Mouse (Mus musculus): ENCODE data around the gene Taf3.
A peak's percentile ranks its signal among the peaks of the same experiment; 100 is the strongest.

Gene Taf3

GRCm38 (mm10) chr2:9889651-9890183, 158.7 kb downstream of the Taf3 start, which contains the start of gene Gata3:
Gene Gata3 (minus strand): TSS chr2:9890034.
- no peak for DNase-seq (ENCODE audit: low spot score in 2 of 2)

DNA sequence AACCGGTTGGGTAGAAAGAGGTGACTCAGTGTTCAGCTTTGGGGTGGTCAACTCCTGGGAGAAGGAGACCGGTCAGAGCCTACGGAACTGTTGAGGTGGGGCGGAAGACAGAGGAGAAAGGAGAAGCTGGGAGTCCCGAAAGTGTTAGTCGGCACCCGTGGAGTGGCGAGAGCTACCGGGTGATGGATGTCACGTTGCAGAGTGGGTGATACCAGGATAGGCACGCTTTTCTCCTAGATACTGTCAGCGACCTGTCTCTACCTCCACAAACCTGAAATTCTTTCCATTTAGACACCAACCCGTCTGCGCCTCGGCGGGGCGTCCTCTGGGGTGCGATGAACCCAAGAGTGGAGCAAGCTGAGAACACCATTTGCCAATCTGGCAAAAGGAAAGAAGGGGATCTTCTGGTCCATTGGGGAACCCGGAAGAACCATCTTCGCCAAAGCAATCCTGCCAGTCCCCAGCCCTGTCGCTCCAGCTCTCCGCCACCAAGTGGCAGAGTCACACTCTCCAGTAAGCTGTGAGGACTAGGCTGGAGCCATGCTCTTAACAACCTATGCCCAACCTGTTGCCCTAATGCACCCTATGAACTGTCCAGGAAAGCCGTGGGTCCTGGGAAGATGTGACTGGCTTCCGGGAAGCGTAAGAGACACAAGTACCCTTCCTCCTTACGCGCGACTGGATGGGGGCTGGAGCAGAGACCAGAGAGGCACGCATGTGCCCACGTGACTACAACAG, 159.3 kb downstream of the Taf3 start, which contains the start of gene 9230102O04Rik:
Gene 9230102O04Rik (minus strand): TSS at position 628 of the 738 bp plus-strand sequence.
- no peak for DNase-seq (ENCODE audit: low spot score in 2 of 2)

- DNase-seq (ENCODE audit: low spot score in 2 of 2), result no peak
Observed at GRCm38 (mm10) chr2:9887636-9888035, 160.8 kb downstream of the Taf3 start.

DNA sequence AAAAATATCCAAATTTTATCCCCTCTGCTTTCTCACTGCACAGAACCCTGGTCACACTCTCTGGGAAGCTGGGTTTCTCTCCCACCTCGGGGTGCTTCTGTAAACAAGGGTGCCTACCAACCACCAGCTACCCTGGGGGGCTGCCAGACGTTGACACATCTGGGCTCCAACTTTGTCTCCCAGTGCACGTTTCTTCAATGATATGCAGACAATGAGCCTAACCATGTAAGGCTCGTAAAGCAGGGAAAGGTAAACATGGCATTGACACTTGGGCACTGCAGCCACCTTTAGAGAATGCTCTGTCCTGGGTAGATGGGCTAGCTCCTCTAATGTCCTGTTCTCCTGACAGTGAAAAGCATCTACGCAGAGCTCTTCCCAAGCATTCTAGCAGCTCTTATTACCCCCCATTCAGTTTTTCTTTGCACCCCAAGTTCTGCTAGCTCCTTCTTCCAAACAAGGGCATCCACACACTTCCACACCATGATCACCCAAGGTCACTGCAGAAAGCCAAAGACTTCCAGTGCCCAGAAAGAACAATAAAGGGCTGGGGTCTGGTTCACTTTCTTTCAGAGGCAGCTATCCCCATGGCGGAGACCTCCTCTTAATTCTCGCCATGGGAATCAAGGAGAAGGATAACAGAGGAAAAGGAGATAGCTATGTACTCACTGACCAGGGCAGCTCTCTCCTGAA, 161.3 kb downstream of the Taf3 start:
- no peak for DNase-seq (ENCODE audit: low spot score in 2 of 2)

GRCm38 (mm10) chr2:9886031-9886430, 162.4 kb downstream of the Taf3 start:
- no peak for DNase-seq (ENCODE audit: low spot score in 2 of 2)

DNA sequence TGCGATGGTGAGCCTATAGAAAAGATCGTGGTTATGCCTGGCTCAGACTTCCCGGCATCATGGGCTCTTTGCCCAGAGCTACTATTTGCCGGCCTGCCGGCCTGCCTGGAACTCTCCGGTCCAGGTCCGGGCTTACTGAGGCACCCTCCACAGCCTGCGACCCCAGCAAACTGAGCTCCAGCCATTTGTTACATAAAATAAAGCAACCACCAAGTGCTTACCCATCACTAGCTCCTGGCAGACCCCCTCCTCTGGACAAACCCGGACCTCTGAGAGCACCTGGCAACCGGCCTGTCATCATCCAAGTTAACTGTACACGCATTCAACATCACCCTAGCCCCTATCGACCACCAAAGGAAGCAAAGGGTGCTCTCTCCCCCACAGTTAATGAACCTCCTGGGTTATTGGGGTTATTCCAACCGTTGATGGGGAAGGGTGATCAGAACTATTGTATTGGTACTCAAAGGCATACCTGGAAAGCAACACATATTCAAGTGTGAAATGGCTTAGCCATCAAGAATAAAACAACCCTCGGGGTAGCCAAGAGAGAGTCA, 163.1 kb downstream of the Taf3 start:
- DNase-seq (ENCODE audit: low spot score in 2 of 2), result no peak

DNA sequence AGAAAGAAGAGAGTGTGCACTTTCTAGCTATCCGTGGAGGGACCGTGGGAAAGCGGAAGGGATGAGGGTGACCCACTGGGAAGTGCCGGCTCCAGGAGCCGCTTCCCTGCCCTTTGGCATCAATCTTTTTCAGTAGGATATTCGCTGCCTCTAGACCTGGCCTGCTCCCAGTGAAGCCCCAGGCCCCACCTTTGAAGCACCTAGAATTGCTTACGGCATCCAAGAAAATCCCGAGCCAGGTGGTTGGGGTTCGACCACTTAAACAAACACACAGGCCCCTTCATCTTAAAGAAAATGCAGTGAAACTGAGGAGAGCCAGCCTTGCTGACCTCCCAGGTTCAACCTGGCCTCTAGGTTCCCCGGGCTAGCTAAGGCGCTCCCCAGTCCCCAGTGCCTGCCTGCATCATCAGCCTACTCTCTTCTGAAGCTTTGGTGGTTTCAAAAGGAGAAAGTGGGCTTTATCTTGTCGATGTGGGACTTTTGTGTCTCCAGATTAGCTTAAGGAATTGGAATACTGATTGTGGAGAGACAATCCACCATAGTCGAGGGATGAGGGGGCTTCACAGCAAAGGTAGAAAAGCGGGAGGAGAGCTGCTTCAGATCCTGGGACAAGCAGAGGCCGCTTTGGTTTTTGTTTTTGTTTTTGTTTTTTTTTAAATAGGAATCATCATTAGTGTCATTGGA, 163.7 kb downstream of the Taf3 start:
- DNase-seq (ENCODE audit: low spot score in 2 of 2), result no peak

GRCm38 (mm10) chr2:9883803-9884532, 164.4 kb downstream of the Taf3 start:
- no peak for DNase-seq (ENCODE audit: low spot score in 2 of 2)

GRCm38 (mm10) chr2:9882926-9883802, 165.2 kb downstream of the Taf3 start:
- no peak for DNase-seq (ENCODE audit: low spot score in 2 of 2)

GRCm38 (mm10) chr2:9882371-9882925, 165.9 kb downstream of the Taf3 start:
- DNase-seq (ENCODE audit: low spot score in 2 of 2), result no peak

DNA sequence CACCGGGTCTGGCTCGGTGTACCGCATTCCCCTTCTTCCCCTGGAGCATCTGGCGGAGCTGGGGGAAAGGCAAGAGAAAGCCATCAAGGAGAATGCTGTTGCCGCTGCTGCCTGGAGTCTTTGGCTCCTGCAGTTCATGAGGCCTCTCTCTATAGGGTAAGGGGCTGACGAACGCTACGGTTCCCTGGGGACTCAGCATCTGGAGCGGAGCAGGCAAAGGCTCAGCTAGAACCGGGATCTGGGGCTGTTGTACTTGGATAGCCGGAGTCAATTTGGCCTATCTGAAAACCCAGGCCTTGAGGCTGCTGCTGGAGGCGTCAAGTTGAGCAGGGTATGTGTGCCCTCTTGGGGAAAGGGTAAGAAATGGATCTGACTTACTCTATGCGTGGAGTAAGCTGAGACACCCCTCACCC, 166.8 kb downstream of the Taf3 start:
- no peak for DNase-seq (ENCODE audit: low spot score in 2 of 2)

- DNase-seq (ENCODE audit: low spot score in 2 of 2), result no peak
Observed at GRCm38 (mm10) chr2:9881051-9881591, 167.3 kb downstream of the Taf3 start, which contains the start of gene 4930412O13Rik. Gene 4930412O13Rik (plus strand): TSS chr2:9881252.

GRCm38 (mm10) chr2:9880271-9880670, 168.1 kb downstream of the Taf3 start:
- no peak for DNase-seq (ENCODE audit: low spot score in 2 of 2)

- peak in 1 of 2 experiments; percentile 36 for DNase-seq (ENCODE audit: low spot score in 2 of 2)
Observed at GRCm38 (mm10) chr2:9879493-9879892, 168.9 kb downstream of the Taf3 start.

DNA sequence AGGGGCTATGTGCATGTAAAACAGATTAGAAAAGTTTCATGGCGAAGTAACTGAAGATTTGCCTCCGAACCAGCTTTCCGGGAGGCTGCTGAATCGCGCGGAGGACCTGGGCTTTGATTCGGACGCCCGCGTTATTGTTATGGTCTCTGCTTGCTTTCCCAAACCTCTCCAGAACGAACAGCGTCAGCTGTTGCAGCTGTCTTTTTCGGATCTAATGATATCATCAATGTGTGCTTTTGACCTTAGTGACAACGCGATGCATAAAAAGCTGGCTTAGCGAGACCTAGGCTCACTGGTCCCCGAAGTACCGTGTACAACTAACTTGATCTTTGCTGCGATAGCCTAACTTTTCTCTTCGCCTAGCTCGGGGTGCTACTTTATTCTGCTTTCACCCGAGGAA, 169.3 kb downstream of the Taf3 start:
- no peak for DNase-seq (ENCODE audit: low spot score in 2 of 2)

- DNase-seq (ENCODE audit: low spot score in 2 of 2), result no peak
Observed at GRCm38 (mm10) chr2:9878564-9879081, 169.8 kb downstream of the Taf3 start.

DNA sequence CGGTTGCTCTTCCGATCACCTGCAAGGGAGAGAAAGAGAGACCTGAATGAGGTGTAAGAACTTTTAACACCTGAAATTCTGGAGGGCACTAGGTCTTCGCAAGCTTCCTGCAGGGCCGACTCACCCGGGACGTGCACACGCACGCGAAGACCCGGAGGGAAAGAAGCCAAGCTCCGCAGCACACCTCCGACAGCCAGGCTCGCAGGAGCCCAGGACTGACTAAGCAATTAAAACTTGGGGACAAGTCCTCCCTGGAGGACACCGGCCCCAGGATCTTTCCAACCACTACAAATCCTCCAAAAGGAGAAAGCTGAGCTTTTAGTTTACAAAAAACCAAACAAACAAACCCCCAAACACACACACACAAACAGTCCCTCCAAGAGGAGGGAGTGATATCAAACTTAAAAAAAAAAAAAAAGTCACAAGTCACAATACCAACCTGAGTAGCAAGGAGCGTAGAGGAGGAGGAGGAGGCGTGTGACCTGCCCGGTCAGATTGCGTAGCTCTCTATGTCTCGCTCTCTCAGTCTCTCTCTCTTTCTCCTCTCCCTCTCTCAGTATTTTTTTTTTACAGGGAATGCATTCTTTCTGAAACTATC, 170.3 kb downstream of the Taf3 start:
- DNase-seq (ENCODE audit: low spot score in 2 of 2), result no peak

DNA sequence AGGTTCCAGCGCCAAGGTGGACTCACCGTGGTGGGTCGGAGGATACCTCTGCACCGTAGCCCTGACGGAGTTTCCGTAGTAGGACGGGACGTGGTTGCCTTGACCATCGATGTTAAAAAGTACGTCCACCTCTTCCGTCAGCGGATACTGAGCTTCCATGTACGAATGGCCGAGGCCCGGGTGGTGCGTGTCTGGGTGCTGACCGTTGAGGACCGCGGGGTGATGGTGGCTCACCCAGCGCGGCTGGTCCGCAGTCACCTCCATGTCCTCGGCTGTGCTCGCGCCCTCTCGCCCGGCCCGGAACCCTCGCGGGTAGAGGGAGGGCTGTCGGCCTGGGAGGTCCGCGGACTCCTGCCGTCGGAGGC, 171.1 kb downstream of the Taf3 start:
- no peak for DNase-seq (ENCODE audit: low spot score in 2 of 2)
